Mouse (Mus musculus) T-helper 1 cell (primary cell): ENCODE results near the gene Ptprj.

Source experiments
- in situ Hi-C: fragments of 300-600 bp; cut with MboI, MseI; formaldehyde crosslinking; loops from one replicate; pipeline ENCODE4 v1.15.1; 2025; ENCODE audit warnings: high pct_unique_total_duplicates

Gene Ptprj

GRCm38 (mm10) chr2:90580236-90581005 lies at the start of gene Ptprj:
TSS of gene Ptprj (minus strand) at chr2:90580647.
- in situ Hi-C loops, result no loop called here

GRCm38 (mm10) chr2:90629552-90629951 lies 49.1 kb upstream of the Ptprj start:
- in situ Hi-C loops, result no loop called here

GRCm38 (mm10) chr2:90628261-90628660 lies 47.8 kb upstream of the Ptprj start:
- in situ Hi-C loops, result no loop called here

GRCm38 (mm10) chr2:90624920-90625319 lies 44.5 kb upstream of the Ptprj start:
- in situ Hi-C loops, result no loop called here

GRCm38 (mm10) chr2:90624339-90624738 lies 43.9 kb upstream of the Ptprj start:
- in situ Hi-C loops, result no loop called here

- in situ Hi-C loops, result no loop called here
These were observed 40.4 kb upstream of the Ptprj start for GRCm38 (mm10) chr2:90620815-90621214.

- in situ Hi-C loops, result no loop called here
These were observed 39.2 kb upstream of the Ptprj start for GRCm38 (mm10) chr2:90619648-90620047.

- in situ Hi-C loops, result no loop called here
These were observed 34.3 kb upstream of the Ptprj start for GRCm38 (mm10) chr2:90614651-90615171.

GRCm38 (mm10) chr2:90613591-90613990 lies 33.1 kb upstream of the Ptprj start:
- in situ Hi-C loops, result no loop called here

GRCm38 (mm10) chr2:90613006-90613405 lies 32.6 kb upstream of the Ptprj start:
- in situ Hi-C loops, result no loop called here

GRCm38 (mm10) chr2:90611959-90612571 lies 31.6 kb upstream of the Ptprj start:
- in situ Hi-C loops, result no loop called here

- in situ Hi-C loops, result no loop called here
These were observed 20.6 kb upstream of the Ptprj start for GRCm38 (mm10) chr2:90601056-90601455.

GRCm38 (mm10) chr2:90588141-90588540 lies 7.7 kb upstream of the Ptprj start:
- in situ Hi-C loops, result no loop called here

GRCm38 (mm10) chr2:90584506-90584905 lies 4.1 kb upstream of the Ptprj start:
- in situ Hi-C loops, result no loop called here

GRCm38 (mm10) chr2:90583628-90584131 lies 3.2 kb upstream of the Ptprj start:
- in situ Hi-C loops, result no loop called here

- in situ Hi-C loops, result no loop called here
These were observed 2.4 kb upstream of the Ptprj start for GRCm38 (mm10) chr2:90582814-90583213.

- in situ Hi-C loops, result no loop called here
These were observed 1.9 kb upstream of the Ptprj start for GRCm38 (mm10) chr2:90582311-90582710.

- in situ Hi-C loops, result no loop called here
These were observed 1.3 kb upstream of the Ptprj start for GRCm38 (mm10) chr2:90581796-90582125.

GRCm38 (mm10) chr2:90581006-90581795 lies 754 bp upstream of the Ptprj start:
- in situ Hi-C loops, result no loop called here

- in situ Hi-C loops, result loop anchor here (10.0 kb wide), 1 partner anchor 95 kb away; the partner anchor contains the start of gene Nup160
These were observed 665 bp downstream of the Ptprj start for GRCm38 (mm10) chr2:90579728-90580235.

GRCm38 (mm10) chr2:90579038-90579727 lies 1.3 kb downstream of the Ptprj start:
- in situ Hi-C loops, result loop anchor here (10.0 kb wide), 1 partner anchor 96 kb away; the partner anchor contains the start of gene Nup160
